Mouse (Mus musculus): Measurements from ENCODE around the gene Hmga2. TPM values are rescaled to one million over a fixed set of nuclear protein-coding genes. Genes with fewer than 3 reads are reported as not detected.
"Not testable (repeated sequence)": the region's sequence is repeated elsewhere in the genome, so short reads cannot be mapped to it uniquely, and the experiment has no call there.

The Hmga2 gene
- polyA plus RNA-seq, 1 experiment from 2014 or later = 18.0 TPM

DNA sequence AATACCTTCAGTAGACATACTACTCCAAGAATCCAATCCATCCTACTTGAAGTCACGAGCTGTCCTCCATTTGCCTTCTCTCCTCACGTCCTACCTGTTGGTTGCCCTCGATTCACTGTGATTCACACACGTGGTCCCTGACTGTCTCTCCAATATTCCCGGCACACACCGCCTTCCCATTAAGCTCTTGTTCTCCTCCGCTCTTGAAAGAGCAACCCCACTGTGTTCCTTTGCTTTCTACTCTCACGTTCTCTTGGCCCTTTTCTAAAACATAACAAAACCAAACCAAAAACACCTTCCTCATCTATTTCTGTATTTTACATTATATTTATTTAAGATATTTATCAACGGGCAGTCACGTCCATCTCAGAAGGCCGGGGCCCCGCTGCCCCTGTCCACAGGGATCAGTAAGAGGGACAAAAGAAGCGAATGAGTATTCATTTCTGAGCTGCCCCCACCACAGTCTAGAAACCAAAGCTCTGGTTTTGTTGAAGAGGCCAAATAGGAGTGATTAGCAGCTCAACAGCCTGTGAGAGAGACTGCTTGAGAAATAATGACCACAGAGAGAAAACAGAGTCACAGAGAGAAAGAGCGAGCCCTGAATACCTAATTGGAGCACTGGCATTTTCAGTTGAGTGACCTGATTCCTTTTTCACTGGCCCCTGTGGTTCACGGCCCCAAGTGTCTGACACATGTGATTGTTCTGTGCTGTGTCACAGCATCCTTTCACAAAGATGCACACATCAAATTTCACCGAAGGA lies 131.5 kb downstream of the Hmga2 start:
- H3K27ac ChIP-seq = no peak overlapping the region
- 93% methylated on average over 16 of the region's 16 CpGs for WGBS (ENCODE audit: missing documents)
- H3K4me3 ChIP-seq (ENCODE audit: inconsistent target) = no peak overlapping the region
- no peaks in the 10 kb centered on the region for H3K79me2 ChIP-seq (ENCODE audit: inconsistent target)
- H3K36me3 ChIP-seq (ENCODE audit: inconsistent target) = no peaks in the 10 kb centered on the region

DNA sequence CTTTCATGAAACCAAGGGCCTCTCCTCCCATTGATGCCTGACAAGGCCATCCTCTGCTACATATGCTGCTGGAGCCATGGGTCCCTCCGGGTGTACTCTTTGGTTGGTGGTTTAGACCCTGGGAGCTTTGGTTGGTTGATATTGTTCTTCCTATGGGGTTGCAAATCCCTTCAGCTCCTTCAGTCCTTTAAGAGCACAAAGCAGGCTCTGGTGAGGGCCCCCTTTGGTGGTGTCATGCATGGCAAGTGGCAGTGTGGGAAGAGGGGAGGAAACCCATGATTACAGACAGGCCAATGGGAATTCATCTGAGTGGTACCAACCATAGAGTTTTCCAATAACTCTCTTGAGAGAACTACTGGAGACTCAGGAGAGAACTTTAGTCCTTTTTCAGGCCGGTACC lies 136.4 kb downstream of the Hmga2 start:
- H3K4me3 ChIP-seq (ENCODE audit: inconsistent target); H3K36me3 ChIP-seq (ENCODE audit: inconsistent target); H3K79me2 ChIP-seq (ENCODE audit: inconsistent target); H3K27ac ChIP-seq: not testable (repeated sequence)
- WGBS (ENCODE audit: missing documents) = 97% methylated on average over 2 of the region's 2 CpGs

DNA sequence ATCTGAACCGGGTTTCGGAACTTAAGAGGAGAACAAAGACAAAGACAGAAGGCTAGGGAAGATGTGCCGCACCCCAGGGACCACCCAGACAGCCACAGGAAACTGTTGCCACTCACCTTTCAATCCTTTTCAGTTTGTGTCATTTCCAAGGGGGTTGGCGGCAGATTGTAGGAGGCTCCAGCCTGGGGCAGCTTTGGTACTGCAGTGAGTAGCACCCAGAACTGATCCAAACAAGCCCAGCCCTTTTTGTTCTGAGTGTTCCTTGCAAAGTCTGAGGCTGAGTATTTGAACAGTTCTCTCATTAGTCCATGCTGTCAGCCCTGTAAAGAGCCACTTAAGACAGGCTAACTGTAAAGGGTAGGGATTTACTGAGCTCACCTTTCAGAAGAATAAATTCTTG lies 136.9 kb downstream of the Hmga2 start:
- Histone ChIP-seq H3K79me2 (ENCODE audit: inconsistent target) (no peaks in the 10 kb centered on the region), H3K27ac (no peak overlapping the region), H3K4me3 (ENCODE audit: inconsistent target) (no peak overlapping the region), H3K36me3 (ENCODE audit: inconsistent target) (no peaks in the 10 kb centered on the region)
- 91% methylated on average over 4 of the region's 4 CpGs for WGBS (ENCODE audit: missing documents)

DNA sequence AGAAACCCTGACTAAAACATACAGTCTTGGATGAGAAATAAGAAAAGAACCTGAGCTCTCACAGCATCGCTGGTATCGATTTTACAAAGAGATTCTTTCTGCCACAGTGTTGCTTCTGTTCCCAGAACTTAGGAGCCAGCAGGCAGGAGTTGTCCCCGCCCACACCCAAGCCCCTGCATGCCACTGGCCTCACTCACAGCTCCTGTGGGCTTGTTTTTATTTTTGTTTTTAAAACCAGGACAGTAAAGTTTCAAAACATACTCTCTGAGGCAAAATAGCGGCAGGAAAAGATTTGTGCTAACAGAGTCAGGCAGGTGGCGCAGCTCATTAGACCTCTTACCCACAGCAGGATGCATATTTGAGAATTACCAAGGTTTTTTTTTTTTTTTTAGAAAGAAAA lies 137.4 kb downstream of the Hmga2 start:
- Histone ChIP-seq H3K4me3 (ENCODE audit: inconsistent target) (no peak overlapping the region), H3K79me2 (ENCODE audit: inconsistent target) (no peaks in the 10 kb centered on the region), H3K27ac (no peak overlapping the region), H3K36me3 (ENCODE audit: inconsistent target) (no peaks in the 10 kb centered on the region)
- WGBS (ENCODE audit: missing documents) = 93% methylated on average over 5 of the region's 5 CpGs

DNA sequence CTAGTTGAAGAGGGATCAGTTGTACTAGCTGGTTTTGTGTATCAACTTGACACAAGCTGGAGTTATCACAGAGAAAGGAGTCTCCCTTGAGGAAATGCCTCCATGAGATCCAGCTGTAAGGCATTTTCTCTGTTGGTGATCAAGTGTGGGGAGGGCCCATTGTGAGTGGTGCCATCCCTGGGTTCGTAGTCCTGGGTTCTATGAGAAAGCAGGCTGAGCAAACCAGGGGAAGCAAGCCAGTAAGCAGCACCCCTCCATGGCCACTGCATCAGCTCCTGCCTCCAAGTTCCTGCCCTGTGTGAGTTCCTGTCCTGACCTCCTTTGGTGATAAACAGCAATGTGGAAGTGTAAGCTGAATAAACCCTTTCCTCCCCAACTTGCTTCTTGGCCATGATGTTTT lies 137.8 kb downstream of the Hmga2 start:
- not testable (repeated sequence) for H3K4me3 ChIP-seq (ENCODE audit: inconsistent target); H3K79me2 ChIP-seq (ENCODE audit: inconsistent target); H3K27ac ChIP-seq; H3K36me3 ChIP-seq (ENCODE audit: inconsistent target)
- 81% methylated on average over 1 of the region's 1 CpGs for WGBS (ENCODE audit: missing documents)

DNA sequence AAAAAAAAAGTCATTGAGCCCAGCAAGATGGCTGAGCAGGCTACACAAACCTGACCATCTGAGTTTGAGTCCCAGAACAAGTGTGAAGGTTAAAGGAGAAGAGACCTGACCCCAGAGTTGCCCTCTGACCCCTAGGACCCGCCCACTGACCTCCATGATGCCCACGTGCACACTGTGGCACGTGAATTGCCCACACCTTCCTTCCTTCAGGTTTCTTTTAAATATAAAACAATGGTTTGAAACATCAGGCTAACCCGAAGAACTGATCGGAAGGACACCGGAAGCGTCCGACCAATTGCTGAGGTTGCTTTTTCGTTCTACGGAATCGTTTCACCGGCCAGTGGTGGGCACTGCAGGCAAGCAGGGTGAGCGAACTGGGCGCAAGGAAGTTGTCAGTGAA lies 148.3 kb downstream of the Hmga2 start:
- H3K79me2 ChIP-seq (ENCODE audit: inconsistent target) = no peaks in the 10 kb centered on the region
- 92% methylated on average over 14 of the region's 14 CpGs for WGBS (ENCODE audit: missing documents)
- H3K27ac ChIP-seq = no peak overlapping the region
- H3K36me3 ChIP-seq (ENCODE audit: inconsistent target) = no peaks in the 10 kb centered on the region
- no peak overlapping the region for H3K4me3 ChIP-seq (ENCODE audit: inconsistent target)

DNA sequence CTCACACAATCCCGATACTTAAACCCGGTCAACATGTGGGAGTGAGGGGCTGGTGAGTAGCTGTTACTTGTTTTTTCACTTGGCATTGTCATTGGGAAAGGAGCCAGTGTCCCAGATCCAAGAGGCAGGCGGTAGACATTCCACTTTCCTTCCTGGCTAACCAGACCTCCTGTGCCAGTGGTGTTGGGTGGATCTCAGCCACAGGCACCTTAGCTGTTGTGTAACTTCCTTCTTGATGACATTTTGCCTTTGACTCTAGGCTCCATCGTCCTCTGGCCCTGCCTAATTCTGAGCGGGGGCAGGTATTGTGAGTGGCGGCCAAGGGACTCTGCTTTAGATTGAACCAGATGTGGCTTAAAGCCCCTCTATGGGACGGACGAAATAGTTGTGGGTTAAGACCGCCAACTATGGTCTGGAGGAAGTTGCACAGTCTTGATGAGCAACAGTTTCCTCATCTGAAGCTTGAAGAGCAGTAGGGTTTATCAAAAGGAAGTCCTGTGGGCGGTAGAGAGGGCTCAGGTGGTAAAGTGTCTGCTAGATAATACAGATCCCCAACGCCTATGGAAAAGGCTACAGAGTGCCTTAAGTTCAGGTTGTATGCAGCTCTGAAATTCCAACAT lies 152.6 kb downstream of the Hmga2 start:
- Histone ChIP-seq H3K4me3 (ENCODE audit: inconsistent target) (no peak overlapping the region), H3K79me2 (ENCODE audit: inconsistent target) (no peaks in the 10 kb centered on the region), H3K27ac (no peak overlapping the region), H3K36me3 (ENCODE audit: inconsistent target) (no peaks in the 10 kb centered on the region)
- 17% methylated on average over 10 of the region's 11 CpGs for WGBS (ENCODE audit: missing documents)

DNA sequence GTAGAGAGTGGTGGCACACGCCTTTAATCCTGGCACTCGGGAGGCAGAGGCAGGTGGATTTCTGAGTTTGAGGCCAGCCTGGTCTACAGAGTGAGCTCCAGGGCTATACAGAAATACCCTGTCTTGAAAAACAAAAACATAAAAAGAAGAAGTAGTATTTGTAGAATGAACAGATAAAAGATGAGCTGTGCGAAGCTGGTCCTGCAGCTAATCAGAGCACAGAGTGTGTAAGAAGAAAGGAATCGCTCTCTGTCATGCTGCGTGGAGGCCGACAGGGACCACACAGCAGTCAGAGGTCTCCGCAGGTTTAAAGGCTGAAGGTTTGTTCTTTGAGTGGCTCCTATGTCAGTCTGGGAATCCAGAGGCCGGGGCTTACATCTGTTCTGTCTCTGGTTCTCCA lies 153.5 kb downstream of the Hmga2 start:
- H3K79me2 ChIP-seq (ENCODE audit: inconsistent target) = no peaks in the 10 kb centered on the region
- no peak overlapping the region for H3K4me3 ChIP-seq (ENCODE audit: inconsistent target)
- no peaks in the 10 kb centered on the region for H3K36me3 ChIP-seq (ENCODE audit: inconsistent target)
- no peak overlapping the region for H3K27ac ChIP-seq
- WGBS (ENCODE audit: missing documents) = 97% methylated on average over 8 of the region's 8 CpGs

DNA sequence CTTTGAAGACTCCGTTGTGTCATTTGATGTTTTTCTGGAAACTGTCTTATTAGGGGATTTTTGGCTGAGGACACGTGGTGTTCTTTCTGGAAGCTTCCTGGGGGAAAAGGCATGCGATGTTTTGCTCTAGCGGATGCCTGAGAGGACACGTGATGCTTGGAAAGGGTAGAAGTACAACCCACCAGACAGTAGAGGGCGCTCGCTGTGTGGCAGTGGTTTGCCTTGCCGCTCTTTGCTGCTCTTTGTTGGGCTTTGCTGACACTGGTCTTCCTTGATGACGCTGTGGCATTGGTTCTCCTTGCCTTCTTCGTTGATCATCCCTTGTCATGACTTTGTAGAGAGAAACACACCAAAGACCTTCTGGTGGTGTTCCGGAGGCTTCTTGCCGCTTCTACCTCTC lies 156.7 kb downstream of the Hmga2 start:
- H3K27ac ChIP-seq = no peak overlapping the region
- H3K4me3 ChIP-seq (ENCODE audit: inconsistent target) = no peak overlapping the region
- H3K79me2 ChIP-seq (ENCODE audit: inconsistent target) = no peaks in the 10 kb centered on the region
- 94% methylated on average over 12 of the region's 12 CpGs for WGBS (ENCODE audit: missing documents)
- H3K36me3 ChIP-seq (ENCODE audit: inconsistent target) = no peaks in the 10 kb centered on the region

Other genes with a start within 250 kb of the Hmga2 start
- gene Llph, start 249.4 kb downstream of the Hmga2 start, polyA plus RNA-seq (2018) = 34.0 to 57.9 TPM (median 50.2 TPM) in 3 replicates